Mouse (Mus musculus): ENCODE results near the gene Acap2.

GRCm38 (mm10) chr16:31191818-31192217 lies 9.2 kb downstream of the Acap2 start:
- TF ChIP-seq CTCF (IDR thresholded peaks at IDR 0.05; ENCODE audit: borderline replicate concordance, extremely low read depth, insufficient read depth, insufficient read length) = no peak
- no peak for TF ChIP-seq POLR2A (IDR thresholded peaks at IDR 0.05; ENCODE audit: borderline replicate concordance, extremely low read depth, insufficient read depth, insufficient read length, poor library complexity, severe bottlenecking)

Data from brain, embryonic 14.5 days (tissue).